Mouse (Mus musculus) neural tube, embryonic 11.5 days (tissue): ENCODE measurements at regions not wholly inside any gene's neighbourhood (a gene's known extent, or its start where the extent isn't known, plus 50 kb on each side); places are given as distances from the start of the nearest gene placed in this dataset.

Source experiments
- ATAC-seq: fragments of 200-750 bp; cut with Nextera tagmentation; 2 replicates; pipeline ENCODE4 v1.8.0; 2017; ENCODE audit warnings: moderate number of reproducible peaks, mild to moderate bottlenecking, moderate TSS enrichment, moderate library complexity; ENCODE audit not compliant: insufficient read depth, low FRiP score, low TSS enrichment
- DNase-seq: peaks from one replicate; pipeline ENCODE4 v3.0.0-alpha.2; 2015; ENCODE audit warnings: low spot score
- H3K27ac ChIP-seq: fragments of 300-500 bp; sonication (generic); 2 replicates; pipeline ENCODE4 v1.5.1; 2014; ENCODE audit warnings: low read depth, mild to moderate bottlenecking, low read length
- H3K27me3 ChIP-seq: fragments of 300-500 bp; sonication (generic); 2 replicates; pipeline ENCODE4 v1.6.1; 2014; ENCODE audit warnings: mild to moderate bottlenecking, low read length, mixed read lengths; ENCODE audit not compliant: control insufficient read depth, insufficient read depth
- H3K36me3 ChIP-seq: fragments of 300-500 bp; sonication (generic); 2 replicates; pipeline ENCODE4 v1.6.1; 2014; ENCODE audit warnings: mild to moderate bottlenecking, low read length, moderate library complexity, mixed read lengths; ENCODE audit not compliant: control insufficient read depth, insufficient read depth
- H3K4me1 ChIP-seq: fragments of 300-500 bp; sonication (generic); 2 replicates; pipeline ENCODE4 v1.6.1; 2014; ENCODE audit warnings: low read length, mixed read lengths; ENCODE audit not compliant: control insufficient read depth, insufficient read depth
- H3K4me2 ChIP-seq: fragments of 300-500 bp; sonication (generic); 2 replicates; pipeline ENCODE4 v1.6.1; 2014; ENCODE audit warnings: low read depth, mild to moderate bottlenecking, moderate library complexity
- H3K4me3 ChIP-seq: fragments of 300-500 bp; sonication (generic); 2 replicates; pipeline ENCODE4 v1.5.1; 2014; ENCODE audit warnings: low read depth, low read length
- H3K9ac ChIP-seq: fragments of 300-500 bp; sonication (generic); 2 replicates; pipeline ENCODE4 v1.6.1; 2014; ENCODE audit warnings: mild to moderate bottlenecking, low read length
- H3K9me3 ChIP-seq: fragments of 300-500 bp; sonication (generic); 2 replicates; pipeline ENCODE4 v1.6.1; 2016; ENCODE audit warnings: low read length; ENCODE audit not compliant: control insufficient read depth
- WGBS: fragments of 180-500 bp; shearing (Covaris S2); extraction: QIAGEN DNeasy Blood & Tissue Kit; methylation state at CpG from one replicate; pipeline ENCODE4 v1.1.7; 2014; 5-methylcytosine and 5-hydroxymethylcytosine counted together

DNA sequence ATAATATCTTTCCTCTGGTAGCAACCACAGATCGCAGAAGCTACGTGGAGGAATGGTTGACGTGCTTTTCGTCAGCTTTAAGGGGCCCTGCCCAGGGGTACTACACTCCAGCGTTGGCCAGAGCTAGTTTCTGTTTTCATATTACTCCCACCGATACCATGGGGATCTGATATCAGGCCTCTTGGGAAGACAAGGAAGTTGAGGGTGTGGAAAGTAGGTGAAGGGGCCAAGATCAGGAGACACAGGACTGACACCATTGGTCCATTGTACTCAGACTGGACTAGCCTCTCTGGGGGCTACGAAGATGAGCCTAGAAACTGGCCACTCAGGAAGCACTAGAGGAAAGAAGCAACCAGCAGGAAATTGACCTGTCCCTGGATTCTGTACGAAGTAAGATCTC lies 88.0 kb downstream of the Dll1 start:
- Histone ChIP-seq H3K4me2 (no peak overlapping the region), H3K36me3 (no peaks in the 10 kb centered on the region), H3K9ac (no peak overlapping the region), H3K27ac (no peak overlapping the region), H3K4me3 (no peak overlapping the region), H3K9me3 (no peaks in the 10 kb centered on the region), H3K4me1 (no peaks in the 10 kb centered on the region), H3K27me3 (no peaks in the 10 kb centered on the region)
- DNase-seq (no peak), ATAC-seq (no peak)
- 89% methylated on average over 8 of the region's 8 CpGs for WGBS

DNA sequence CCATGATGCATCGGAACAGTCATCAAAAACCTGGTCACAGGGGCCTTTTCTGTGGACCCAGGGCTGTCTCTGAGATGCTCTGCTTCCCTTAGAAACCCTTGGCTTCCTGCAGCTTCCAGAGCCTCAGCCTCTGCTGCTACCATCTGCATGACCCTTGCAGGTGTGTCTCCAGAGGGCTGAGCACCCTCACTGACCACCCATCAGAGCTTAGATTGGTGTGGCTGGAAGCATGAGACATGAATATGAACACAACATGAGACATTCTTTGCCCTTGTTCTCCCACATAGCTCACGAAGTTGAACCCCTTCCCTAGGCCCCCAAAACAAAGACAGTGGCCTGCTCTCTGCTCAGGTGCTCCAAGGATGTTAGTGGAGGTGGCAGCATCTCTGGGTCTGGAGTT lies 90.1 kb downstream of the Dll1 start:
- Histone ChIP-seq H3K27ac (no peak overlapping the region), H3K9me3 (no peaks in the 10 kb centered on the region), H3K4me2 (no peak overlapping the region), H3K27me3 (no peaks in the 10 kb centered on the region), H3K4me1 (no peaks in the 10 kb centered on the region), H3K4me3 (no peak overlapping the region), H3K36me3 (no peaks in the 10 kb centered on the region), H3K9ac (no peak overlapping the region)
- no peak for ATAC-seq
- no peak for DNase-seq
- 94% methylated on average over 2 of the region's 2 CpGs for WGBS

DNA sequence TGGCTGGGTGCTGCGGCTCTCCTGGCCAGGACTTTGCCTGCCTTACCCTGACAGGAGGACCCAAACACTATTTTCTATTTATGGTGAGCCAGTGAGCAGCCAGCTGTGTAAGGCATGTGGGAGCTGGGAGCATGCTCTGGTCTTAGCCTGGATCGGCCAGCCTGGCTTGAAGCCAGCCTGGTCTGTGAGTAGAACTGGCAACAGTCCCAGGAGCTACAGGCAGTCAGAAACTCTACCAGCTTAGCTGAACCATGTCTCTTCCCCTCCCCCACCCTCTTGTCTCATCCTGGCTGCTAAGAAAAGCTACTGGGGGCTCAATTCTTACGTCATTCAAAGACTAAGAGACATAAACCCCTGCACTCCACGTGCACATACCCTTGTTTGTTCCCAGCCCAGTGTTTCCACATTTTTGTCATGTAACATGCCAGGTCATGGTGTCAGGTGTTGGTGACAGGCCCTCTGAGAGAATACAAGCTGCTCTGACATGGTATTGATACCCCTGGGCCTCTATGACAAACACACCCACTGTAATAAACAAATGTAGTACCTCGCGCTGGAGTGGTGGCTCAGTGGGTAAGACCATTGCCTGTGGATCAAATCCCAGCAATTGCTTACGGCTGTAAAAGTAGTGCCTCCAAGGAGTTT lies 91.2 kb downstream of the Dll1 start:
- H3K4me2 ChIP-seq = no peak overlapping the region
- no peaks in the 10 kb centered on the region for H3K36me3 ChIP-seq
- ATAC-seq (no peak), DNase-seq (peak; percentile 36)
- H3K27me3 ChIP-seq = no peaks in the 10 kb centered on the region
- 66% methylated on average over 7 of the region's 7 CpGs for WGBS
- no peak overlapping the region for H3K4me3 ChIP-seq
- H3K27ac ChIP-seq = no peak overlapping the region
- H3K9ac ChIP-seq = no peak overlapping the region
- no peaks in the 10 kb centered on the region for H3K4me1 ChIP-seq
- H3K9me3 ChIP-seq = no peaks in the 10 kb centered on the region

DNA sequence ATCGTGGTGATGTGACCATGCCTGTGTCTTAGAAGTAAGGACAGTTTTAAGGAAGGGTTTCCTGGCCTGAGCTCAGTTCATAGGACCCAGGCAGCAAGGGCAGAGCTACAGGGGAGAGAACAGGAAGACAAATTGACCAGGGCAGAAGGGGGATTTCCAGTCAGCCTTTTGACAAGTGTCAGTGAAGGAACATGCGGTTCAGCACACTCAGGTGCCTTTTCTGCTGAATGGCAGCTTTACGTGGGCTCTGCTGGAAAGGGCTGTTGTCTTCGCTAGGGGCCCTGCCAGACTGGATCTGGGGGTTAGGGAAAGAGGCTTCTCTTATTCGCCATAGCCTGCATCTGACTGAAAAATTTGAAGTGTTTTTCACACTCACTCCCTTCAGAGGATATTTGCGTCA lies 106.8 kb downstream of the Dll1 start:
- H3K4me1 ChIP-seq = no peaks in the 10 kb centered on the region

DNA sequence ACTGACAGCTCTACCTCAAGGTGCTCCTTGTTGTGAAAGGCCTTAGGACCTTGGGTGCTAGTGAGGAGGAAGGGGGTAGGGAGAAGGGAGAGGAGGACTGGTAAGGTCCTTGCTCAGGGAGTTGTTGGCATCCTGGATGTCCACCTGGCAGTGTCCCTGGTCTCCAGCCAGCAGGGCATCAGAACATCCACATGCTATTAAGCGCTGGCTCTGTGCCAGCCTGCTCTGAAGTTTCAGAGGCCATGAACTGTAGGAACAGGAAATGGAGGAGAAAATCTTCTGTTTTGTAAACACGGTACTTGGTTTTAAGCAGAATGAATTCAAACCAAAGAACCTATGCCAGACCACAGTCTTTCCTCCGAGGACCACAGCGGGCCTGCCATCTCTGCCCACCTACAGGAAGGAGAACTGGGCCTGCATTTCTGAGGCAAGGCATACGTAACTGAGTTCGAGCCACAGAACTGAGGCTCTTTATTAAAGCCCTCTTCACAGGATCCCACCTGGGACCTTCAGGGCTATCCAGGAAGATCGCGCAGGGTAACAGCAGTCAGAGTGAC lies 107.5 kb downstream of the Dll1 start:
- no peak overlapping the region for H3K4me2 ChIP-seq
- 90% methylated on average over 8 of the region's 8 CpGs for WGBS
- H3K9me3 ChIP-seq = no peaks in the 10 kb centered on the region
- no peak overlapping the region for H3K9ac ChIP-seq
- no peaks in the 10 kb centered on the region for H3K27me3 ChIP-seq
- no peaks in the 10 kb centered on the region for H3K36me3 ChIP-seq
- no peak overlapping the region for H3K27ac ChIP-seq
- no peak for ATAC-seq
- no peak for DNase-seq
- H3K4me1 ChIP-seq = no peaks in the 10 kb centered on the region
- H3K4me3 ChIP-seq = no peak overlapping the region

More for the DNA sequence above, 106.8 kb downstream of the Dll1 start:
- ATAC-seq (no peak), DNase-seq (no peak)
- Histone ChIP-seq H3K27me3 (no peaks in the 10 kb centered on the region), H3K36me3 (no peaks in the 10 kb centered on the region), H3K9ac (no peak overlapping the region), H3K4me3 (no peak overlapping the region), H3K27ac (no peak overlapping the region), H3K4me2 (no peak overlapping the region), H3K9me3 (no peaks in the 10 kb centered on the region)
- WGBS = 76% methylated on average over 6 of the region's 6 CpGs

DNA sequence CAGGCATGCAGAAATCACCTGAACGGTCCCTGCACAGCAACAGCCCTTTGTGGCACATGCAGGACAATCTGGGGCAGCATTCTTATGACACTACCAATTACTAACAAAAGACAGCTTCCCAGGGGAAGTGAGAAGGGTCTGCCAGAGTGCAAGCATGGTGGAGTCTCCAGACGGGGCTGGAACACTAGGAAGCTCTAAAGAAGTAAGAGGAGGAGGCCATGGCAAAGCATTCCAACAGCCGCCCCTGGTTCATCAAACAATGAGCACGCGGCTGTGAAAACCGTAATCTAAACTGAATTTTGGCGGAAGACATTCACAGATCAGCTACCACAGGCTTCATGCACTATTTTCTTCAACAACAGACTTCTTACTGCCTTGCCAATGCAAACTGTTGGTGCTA lies 109.0 kb downstream of the Dll1 start:
- H3K9ac ChIP-seq = no peak overlapping the region
- H3K27ac ChIP-seq = no peak overlapping the region
- H3K27me3 ChIP-seq = no peaks in the 10 kb centered on the region
- no peak overlapping the region for H3K4me3 ChIP-seq
- WGBS = 74% methylated on average over 7 of the region's 7 CpGs
- no peaks in the 10 kb centered on the region for H3K9me3 ChIP-seq
- ATAC-seq (no peak), DNase-seq (no peak)
- H3K36me3 ChIP-seq = no peaks in the 10 kb centered on the region
- H3K4me1 ChIP-seq = no peaks in the 10 kb centered on the region
- no peak overlapping the region for H3K4me2 ChIP-seq

DNA sequence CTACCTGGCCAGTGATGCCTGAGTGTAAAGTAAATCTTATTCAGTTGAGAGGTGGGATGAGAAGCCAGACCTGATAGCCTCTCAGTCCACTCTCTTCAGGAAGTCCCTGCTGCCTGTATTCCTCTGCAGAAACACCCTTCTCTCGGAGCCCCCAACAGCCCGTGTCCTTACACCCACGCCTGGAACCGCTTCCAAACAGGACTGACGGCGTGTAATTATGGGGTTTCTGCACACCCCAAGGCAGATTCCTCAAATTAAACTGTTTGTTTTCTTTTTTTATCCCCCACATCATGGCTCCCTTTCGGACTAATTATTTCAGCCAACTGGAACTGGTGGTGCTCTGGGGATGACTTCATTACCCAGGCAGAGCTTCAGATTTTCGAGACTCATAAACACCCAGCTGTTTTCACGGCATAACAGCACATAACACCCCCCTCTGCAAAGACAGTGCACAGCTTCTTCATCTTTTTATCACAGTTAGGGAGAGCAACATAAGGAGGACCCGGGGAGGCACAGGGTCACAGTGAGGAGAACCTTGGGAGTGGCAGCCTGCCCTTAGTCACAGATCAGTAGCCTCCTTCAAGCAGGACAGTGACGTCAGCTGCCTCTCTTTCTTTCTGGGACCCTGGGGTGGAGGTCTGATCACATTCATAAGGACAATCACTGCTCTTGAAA lies 117.1 kb downstream of the Dll1 start:
- WGBS = 70% methylated on average over 11 of the region's 11 CpGs
- H3K4me3 ChIP-seq = no peak overlapping the region
- no peak overlapping the region for H3K4me2 ChIP-seq
- H3K9me3 ChIP-seq = no peaks in the 10 kb centered on the region
- H3K36me3 ChIP-seq = no peaks in the 10 kb centered on the region
- DNase-seq (no peak), ATAC-seq (no peak)
- no peaks in the 10 kb centered on the region for H3K4me1 ChIP-seq
- H3K27me3 ChIP-seq = no peaks in the 10 kb centered on the region
- no peak overlapping the region for H3K9ac ChIP-seq
- no peak overlapping the region for H3K27ac ChIP-seq

DNA sequence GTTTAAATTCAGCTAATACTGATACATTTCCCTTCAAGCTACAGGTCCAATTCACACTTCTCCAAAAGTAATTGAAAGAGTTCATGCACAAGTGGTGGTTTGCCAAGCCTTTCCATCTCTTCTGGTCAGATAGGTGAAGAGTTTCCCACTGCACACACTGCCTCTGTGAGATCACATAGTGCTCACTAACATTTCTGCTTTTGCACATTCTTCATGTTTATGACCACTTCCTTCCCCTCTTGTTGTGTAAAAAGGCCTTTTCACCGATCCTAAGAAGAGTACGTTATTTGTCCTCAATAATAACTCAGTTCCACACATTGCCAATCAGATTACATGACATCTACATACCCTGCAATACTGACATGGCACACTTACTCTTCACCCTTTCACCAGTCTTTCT lies 120.8 kb downstream of the Dll1 start:
- Histone ChIP-seq H3K27ac (no peak overlapping the region), H3K4me2 (no peak overlapping the region)

DNA sequence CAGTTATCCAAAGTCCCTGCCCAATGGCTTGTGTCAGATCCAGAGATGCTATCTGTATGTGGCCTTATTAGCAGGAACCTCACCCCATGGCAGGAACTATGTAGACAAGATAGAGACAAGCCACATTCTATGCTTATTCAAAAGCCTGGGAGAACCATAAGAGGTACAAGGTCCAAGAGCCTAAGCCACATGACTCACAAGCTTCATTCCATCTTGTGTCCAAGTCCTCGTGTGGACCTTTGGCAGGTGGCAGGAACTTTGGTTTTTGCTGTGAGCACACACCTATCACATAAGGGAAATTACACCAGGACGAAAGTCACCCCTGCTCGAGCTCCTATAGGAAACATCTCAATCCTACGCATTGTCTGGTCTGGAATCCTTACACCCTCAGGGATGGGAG lies 122.9 kb downstream of the Dll1 start:
- 92% methylated on average over 4 of the region's 4 CpGs for WGBS
- DNase-seq (no peak), ATAC-seq (no peak)
- H3K27me3 ChIP-seq = no peaks in the 10 kb centered on the region
- H3K4me2 ChIP-seq = no peak overlapping the region
- peaks cover 4% of the 10 kb centered on the region; the same call in 1 of the 2 replicates for H3K4me1 ChIP-seq
- no peak overlapping the region for H3K4me3 ChIP-seq
- H3K27ac ChIP-seq = no peak overlapping the region
- H3K9ac ChIP-seq = no peak overlapping the region
- H3K36me3 ChIP-seq = no peaks in the 10 kb centered on the region
- no peaks in the 10 kb centered on the region for H3K9me3 ChIP-seq

More for the DNA sequence above, 120.8 kb downstream of the Dll1 start:
- Histone ChIP-seq H3K36me3 (no peaks in the 10 kb centered on the region), H3K9ac (no peak overlapping the region), H3K9me3 (no peaks in the 10 kb centered on the region), H3K4me1 (no peaks in the 10 kb centered on the region), H3K27me3 (no peaks in the 10 kb centered on the region), H3K4me3 (no peak overlapping the region)
- ATAC-seq (no peak), DNase-seq (no peak)
- WGBS = 93% methylated on average over 2 of the region's 2 CpGs
